Mouse (Mus musculus): ENCODE measurements around the gene Trpc3. TPM values are rescaled to one million over a fixed set of nuclear protein-coding genes. Genes with fewer than 3 reads are reported as not detected.
A peak's percentile ranks its signal among the peaks of the same experiment; 100 is the strongest.

The Trpc3 gene
- total and polyA plus RNA-seq, 2 experiments from 2014 or later, result 9.9 to 21.5 TPM

GRCm38 (mm10) chr3:36598811-36599210 is 91.2 kb downstream of the Trpc3 start:
- WGBS, result 75% methylated on average over 3 of the region's 3 CpGs
- H3K4me1 ChIP-seq (ENCODE audit: insufficient read depth, low read length), result no peaks in the 10 kb centered on the region
- no peaks in the 10 kb centered on the region for H3K27me3 ChIP-seq (ENCODE audit: insufficient read depth, low read length)
- DNase-seq (ENCODE audit: low spot score), result no peak
- no peak overlapping the region for H3K4me3 ChIP-seq (ENCODE audit: low read depth, low read length)
- no peak for ATAC-seq (ENCODE audit: low FRiP score)
- H3K4me2 ChIP-seq (ENCODE audit: low read depth, low read length, poor library complexity, severe bottlenecking), result no peak overlapping the region
- H3K36me3 ChIP-seq (ENCODE audit: insufficient read depth, low read length), result peaks cover 18% of the 10 kb centered on the region
- no peak overlapping the region for H3K9ac ChIP-seq (replicated peaks; ENCODE audit: low read length, poor library complexity, severe bottlenecking)
- TF ChIP-seq CTCF (IDR thresholded peaks at IDR 0.05), result no peak
- no peaks in the 10 kb centered on the region for H3K9me3 ChIP-seq (ENCODE audit: low read length)
- H3K27ac ChIP-seq (ENCODE audit: low read depth, low read length), result no peak overlapping the region

DNA sequence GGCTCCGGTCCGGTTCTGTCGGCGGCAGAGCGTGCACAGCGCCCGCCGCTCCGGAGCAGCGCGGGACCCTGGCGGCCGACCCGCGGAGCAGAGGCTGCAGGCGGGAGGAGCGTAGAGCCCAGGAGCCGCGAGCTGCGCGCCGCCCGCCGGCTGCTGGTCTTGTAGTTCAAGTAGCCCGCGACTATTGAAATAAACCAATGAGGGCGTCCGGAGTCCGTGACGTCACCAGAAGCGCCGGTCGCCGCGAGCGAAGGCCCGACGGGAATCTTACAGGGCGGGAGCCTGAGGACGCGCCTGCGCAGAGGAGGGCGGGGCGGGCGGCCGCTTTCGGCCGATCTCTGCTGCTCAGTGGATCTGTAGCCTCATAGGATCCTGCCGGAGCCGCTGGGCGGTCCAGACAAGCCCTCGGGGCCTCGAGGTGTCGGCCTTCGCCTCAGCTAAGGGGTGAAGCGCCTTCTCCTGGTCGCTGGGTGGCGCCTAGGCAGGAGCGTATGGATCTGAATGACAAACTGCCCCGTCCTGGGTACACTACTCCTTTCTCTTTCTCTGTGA is 118.1 kb downstream of the Trpc3 start, which contains the start of gene Ccna2:
Gene Ccna2, minus strand, starts transcription at position 324 of the 552 bp plus-strand sequence.
- Histone ChIP-seq H3K4me2 (ENCODE audit: low read depth, low read length, poor library complexity, severe bottlenecking) (peak within 1 kb of the TSS; percentile 100), H3K9me3 (ENCODE audit: low read length) (no peaks in the 10 kb centered on the region), H3K9ac (replicated peaks; ENCODE audit: low read length, poor library complexity, severe bottlenecking) (peak within 1 kb of the TSS; percentile 64), H3K27me3 (ENCODE audit: insufficient read depth, low read length) (no peaks in the 10 kb centered on the region), H3K36me3 (ENCODE audit: insufficient read depth, low read length) (peaks cover 15% of the 10 kb centered on the region), H3K4me1 (ENCODE audit: insufficient read depth, low read length) (no peaks in the 10 kb centered on the region), H3K27ac (ENCODE audit: low read depth, low read length) (peak within 1 kb of the TSS; percentile 74), H3K4me3 (ENCODE audit: low read depth, low read length) (peak within 1 kb of the TSS; percentile 77)
- ATAC-seq (ENCODE audit: low FRiP score) (peak; percentile 100), DNase-seq (ENCODE audit: low spot score) (peak; percentile 98)
- TF ChIP-seq CTCF (IDR thresholded peaks at IDR 0.05), result peak; percentile 73
- WGBS, result under 1% methylated on average over 60 of the region's 60 CpGs

DNA sequence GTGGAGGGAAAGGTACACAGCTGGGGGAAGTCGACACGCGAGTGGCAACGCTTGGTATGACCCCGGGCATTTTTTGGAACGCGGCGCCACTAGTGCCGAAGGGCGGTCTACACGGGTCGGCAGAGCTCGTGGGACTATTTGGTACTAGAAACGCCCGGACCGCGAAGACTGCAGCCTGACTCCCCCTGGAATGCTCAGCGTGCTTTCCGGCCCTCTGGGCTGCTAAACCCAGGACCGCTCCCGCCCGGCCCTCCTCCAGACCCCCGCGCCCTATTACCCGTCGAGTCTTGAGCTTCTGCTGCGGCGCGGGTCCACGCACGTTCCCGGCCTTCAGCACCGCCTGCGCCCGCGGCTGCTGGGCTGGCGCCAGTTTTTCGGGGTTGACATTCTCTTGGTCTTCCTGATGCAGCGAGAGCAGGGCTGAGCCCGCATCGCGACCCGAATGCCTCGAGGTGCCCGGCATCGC is 118.6 kb downstream of the Trpc3 start:
- Histone ChIP-seq H3K4me2 (ENCODE audit: low read depth, low read length, poor library complexity, severe bottlenecking) (peak overlapping the region; percentile 100), H3K36me3 (ENCODE audit: insufficient read depth, low read length) (peaks cover 20% of the 10 kb centered on the region), H3K27me3 (ENCODE audit: insufficient read depth, low read length) (no peaks in the 10 kb centered on the region), H3K9ac (replicated peaks; ENCODE audit: low read length, poor library complexity, severe bottlenecking) (peak overlapping the region; percentile 64), H3K9me3 (ENCODE audit: low read length) (no peaks in the 10 kb centered on the region), H3K4me3 (ENCODE audit: low read depth, low read length) (peak overlapping the region; percentile 77), H3K27ac (ENCODE audit: low read depth, low read length) (no peak overlapping the region), H3K4me1 (ENCODE audit: insufficient read depth, low read length) (no peaks in the 10 kb centered on the region)
- ATAC-seq (ENCODE audit: low FRiP score) (no peak; the same call in none of the 2 replicates), DNase-seq (ENCODE audit: low spot score) (no peak)
- TF ChIP-seq CTCF (IDR thresholded peaks at IDR 0.05), result no peak
- under 1% methylated on average over 46 of the region's 46 CpGs for WGBS

Other genes with a start within 250 kb of the Trpc3 start
- gene Anxa5, start 214.3 kb downstream of the Trpc3 start, total RNA-seq (2014; rRNA removed), result 27.9 and 28.2 TPM in 2 replicates
- gene Anxa5, start 214.3 kb downstream of the Trpc3 start, polyA plus RNA-seq (2015; fragmentation: Nextera tagmentation; extraction: Ambion mirVana), result 43.1 and 48.4 TPM in 2 replicates
- gene 1810062G17Rik, start 214.2 kb downstream of the Trpc3 start, total RNA-seq (2014; rRNA removed), result not detected in 2 replicates
- gene 1810062G17Rik, start 214.2 kb downstream of the Trpc3 start, polyA plus RNA-seq (2015; fragmentation: Nextera tagmentation; extraction: Ambion mirVana), result 0.23 and 0.44 TPM in 2 replicates
- gene Gm11549, start 168.4 kb downstream of the Trpc3 start, total RNA-seq (2014; rRNA removed), result 0.22 and 0.42 TPM in 2 replicates
- 0.28 and 0.31 TPM in 2 replicates for gene Gm11549, start 168.4 kb downstream of the Trpc3 start, polyA plus RNA-seq (2015; fragmentation: Nextera tagmentation; extraction: Ambion mirVana)
- 42.5 and 53.9 TPM in 2 replicates for gene Exosc9, start 137.6 kb downstream of the Trpc3 start, total RNA-seq (2014; rRNA removed)
- 68.2 and 70.9 TPM in 2 replicates for gene Exosc9, start 137.6 kb downstream of the Trpc3 start, polyA plus RNA-seq (2015; fragmentation: Nextera tagmentation; extraction: Ambion mirVana)
- 15.0 and 16.9 TPM in 2 replicates for gene Ccna2, start 118.0 kb downstream of the Trpc3 start, total RNA-seq (2014; rRNA removed)
- gene Ccna2, start 118.0 kb downstream of the Trpc3 start, polyA plus RNA-seq (2015; fragmentation: Nextera tagmentation; extraction: Ambion mirVana), result 10.5 and 10.7 TPM in 2 replicates
- 13.2 and 16.8 TPM in 2 replicates for gene Bbs7, start 76.7 kb downstream of the Trpc3 start, total RNA-seq (2014; rRNA removed)
- 15.6 and 16.2 TPM in 2 replicates for gene Bbs7, start 76.7 kb downstream of the Trpc3 start, polyA plus RNA-seq (2015; fragmentation: Nextera tagmentation; extraction: Ambion mirVana)
- gene 4932438A13Rik, start 172.9 kb upstream of the Trpc3 start, total RNA-seq (2014; rRNA removed), result 62.2 and 93.7 TPM in 2 replicates
- gene 4932438A13Rik, start 172.9 kb upstream of the Trpc3 start, polyA plus RNA-seq (2015; fragmentation: Nextera tagmentation; extraction: Ambion mirVana), result 54.4 and 63.9 TPM in 2 replicates

Measured in midbrain, postnatal 0 days (tissue).